Mouse (Mus musculus) kidney, embryonic 14.5 days (tissue): ENCODE measurements around the gene Spg7. TPM values are rescaled to one million over a fixed set of nuclear protein-coding genes. Genes with fewer than 3 reads are reported as not detected.
"Not testable (repeated sequence)": the region's sequence is repeated elsewhere in the genome, so short reads cannot be mapped to it uniquely, and the experiment has no call there.

Experiments used
- ATAC-seq: fragments of 200-750 bp; cut with Nextera tagmentation; 2 replicates; pipeline ENCODE4 v1.8.0; 2017; ENCODE audit warnings: moderate number of reproducible peaks, mild to moderate bottlenecking, moderate TSS enrichment, moderate library complexity; ENCODE audit not compliant: low FRiP score, low TSS enrichment
- H3K27ac ChIP-seq: fragments of 300-500 bp; sonication (generic); 2 replicates; pipeline ENCODE4 v1.5.1; 2014; ENCODE audit warnings: low read depth, mild to moderate bottlenecking, low read length, moderate library complexity, mixed read lengths
- H3K27me3 ChIP-seq: fragments of 300-500 bp; sonication (generic); 2 replicates; pipeline ENCODE4 v1.6.1; 2014; ENCODE audit warnings: mild to moderate bottlenecking, low read length; ENCODE audit not compliant: control insufficient read depth, insufficient read depth
- H3K36me3 ChIP-seq: fragments of 300-500 bp; sonication (generic); 2 replicates; pipeline ENCODE4 v1.6.1; 2014; ENCODE audit warnings: low read length, mixed read lengths; ENCODE audit not compliant: control insufficient read depth, insufficient read depth
- H3K4me1 ChIP-seq: fragments of 300-500 bp; sonication (generic); 2 replicates; pipeline ENCODE4 v1.6.1; 2014; ENCODE audit warnings: low read length, mixed read lengths; ENCODE audit not compliant: control insufficient read depth, insufficient read depth
- H3K4me2 ChIP-seq: fragments of 300-500 bp; sonication (generic); replicated peaks from 2 replicates; pipeline ENCODE4 v1.6.1; 2014; ENCODE audit warnings: low read depth, mild to moderate bottlenecking, low read length
- H3K4me3 ChIP-seq: fragments of 300-500 bp; sonication (generic); 2 replicates; pipeline ENCODE4 v1.5.1; 2014; ENCODE audit warnings: mild to moderate bottlenecking, low read length
- H3K9ac ChIP-seq: fragments of 300-500 bp; sonication (generic); 2 replicates; pipeline ENCODE4 v1.6.1; 2014; ENCODE audit warnings: low read depth, mild to moderate bottlenecking, low read length, moderate library complexity
- H3K9me3 ChIP-seq: fragments of 300-500 bp; sonication (generic); 2 replicates; pipeline ENCODE4 v1.6.1; 2016; ENCODE audit warnings: low read length; ENCODE audit not compliant: control insufficient read depth
- WGBS: fragments of 180-500 bp; shearing (Covaris S2); extraction: QIAGEN DNeasy Blood & Tissue Kit; methylation state at CpG from one replicate; pipeline ENCODE4 v1.1.7; 2014; 5-methylcytosine and 5-hydroxymethylcytosine counted together
- polyA plus RNA-seq: library from polyadenylated mRNA; unstranded; fragments of >200 nt; fragmentation: Nextera tagmentation; extraction: Ambion mirVana; gene quantifications from 2 replicates; pipeline ENCODE4 v1.2.1, GENCODE M21; 2014

Gene Spg7
- polyA plus RNA-seq, 1 experiment from 2014 or later, result 51.2 TPM

DNA sequence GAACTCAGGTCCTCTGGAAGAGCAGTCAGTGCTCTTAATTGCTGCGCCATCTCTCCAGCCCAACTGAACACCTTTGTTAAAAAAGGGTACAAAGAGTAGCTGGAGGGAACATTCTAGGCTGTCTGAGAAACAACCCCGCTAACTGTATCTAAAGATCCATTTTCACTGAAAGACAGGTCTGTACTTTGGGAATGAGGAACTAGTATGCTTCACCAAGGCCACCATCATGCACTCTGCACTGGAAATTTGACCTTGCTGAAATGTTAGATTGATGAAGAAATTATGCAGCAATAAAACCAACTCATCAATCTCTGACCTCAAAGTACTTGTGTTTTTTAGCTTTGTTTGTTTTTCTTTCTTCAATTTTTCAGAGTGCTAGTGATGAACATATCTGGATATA is 38.5 kb upstream of the Spg7 start:
- H3K4me2 ChIP-seq, result no peak overlapping the region
- ATAC-seq, result no peak
- H3K4me3 ChIP-seq, result no peak overlapping the region
- H3K4me1 ChIP-seq, result 0 out of 2 replicates have a peak, but pooled peaks cover 3% of the 10 kb centered on the region
- H3K9me3 ChIP-seq, result no peaks in the 10 kb centered on the region
- 98% methylated on average over 2 of the region's 2 CpGs for WGBS
- H3K27me3 ChIP-seq, result no peaks in the 10 kb centered on the region
- H3K36me3 ChIP-seq, result peaks cover 2% of the 10 kb centered on the region; the same call in 1 of the 2 replicates
- H3K27ac ChIP-seq, result no peak overlapping the region
- H3K9ac ChIP-seq, result no peak overlapping the region

DNA sequence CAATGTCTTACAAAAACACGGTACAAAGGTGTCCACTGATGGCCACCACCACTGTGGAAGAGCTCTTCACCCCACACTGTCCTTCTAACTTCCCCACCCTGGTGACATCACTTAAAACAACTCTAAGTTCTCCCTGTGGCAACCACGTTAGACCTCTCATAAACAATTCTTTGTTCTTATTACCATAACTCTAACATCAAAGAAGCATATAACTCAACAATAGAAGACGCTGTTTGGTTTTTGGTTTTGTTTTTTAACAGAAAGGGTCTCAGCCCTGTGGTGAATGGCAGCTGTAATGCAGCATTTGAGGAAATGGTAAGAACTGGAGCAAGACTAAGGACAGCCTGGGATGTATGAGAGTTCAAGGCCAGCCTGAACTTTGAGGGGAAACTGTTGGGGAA is 36.8 kb upstream of the Spg7 start:
- no peak overlapping the region for H3K27ac ChIP-seq
- no peaks in the 10 kb centered on the region for H3K4me1 ChIP-seq
- no peak for ATAC-seq
- H3K36me3 ChIP-seq, result no peaks in the 10 kb centered on the region; the same call in 1 of the 2 replicates
- no peaks in the 10 kb centered on the region for H3K27me3 ChIP-seq
- 80% methylated on average over 3 of the region's 3 CpGs for WGBS
- no peak overlapping the region for H3K4me2 ChIP-seq
- no peaks in the 10 kb centered on the region for H3K9me3 ChIP-seq
- H3K4me3 ChIP-seq, result no peak overlapping the region
- H3K9ac ChIP-seq, result no peak overlapping the region

DNA sequence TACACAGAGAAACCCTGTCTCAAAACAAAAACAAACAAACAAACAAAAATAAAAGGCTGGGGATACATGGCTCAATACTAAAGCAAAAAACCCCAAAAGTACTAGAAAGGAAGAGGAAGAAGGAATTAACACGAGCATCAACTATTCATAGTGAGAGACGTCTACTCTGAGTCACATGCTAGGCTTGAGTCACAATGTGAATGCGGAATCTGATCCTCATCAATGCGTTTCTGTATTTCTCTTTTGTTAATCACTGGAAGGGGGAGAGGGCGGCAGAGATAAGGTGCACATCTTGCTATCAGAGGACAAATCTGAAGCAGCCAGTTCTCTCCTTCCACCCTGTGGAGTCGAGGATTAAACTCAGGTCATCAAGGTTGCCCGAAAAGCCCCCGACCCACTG is 35.0 kb upstream of the Spg7 start:
- Histone ChIP-seq H3K27ac (no peak overlapping the region), H3K36me3 (no peaks in the 10 kb centered on the region; the same call in 1 of the 2 replicates), H3K9me3 (no peaks in the 10 kb centered on the region), H3K9ac (no peak overlapping the region), H3K4me1 (no peaks in the 10 kb centered on the region), H3K4me3 (no peak overlapping the region), H3K27me3 (no peaks in the 10 kb centered on the region), H3K4me2 (no peak overlapping the region)
- no peak for ATAC-seq
- 95% methylated on average over 8 of the region's 8 CpGs for WGBS

DNA sequence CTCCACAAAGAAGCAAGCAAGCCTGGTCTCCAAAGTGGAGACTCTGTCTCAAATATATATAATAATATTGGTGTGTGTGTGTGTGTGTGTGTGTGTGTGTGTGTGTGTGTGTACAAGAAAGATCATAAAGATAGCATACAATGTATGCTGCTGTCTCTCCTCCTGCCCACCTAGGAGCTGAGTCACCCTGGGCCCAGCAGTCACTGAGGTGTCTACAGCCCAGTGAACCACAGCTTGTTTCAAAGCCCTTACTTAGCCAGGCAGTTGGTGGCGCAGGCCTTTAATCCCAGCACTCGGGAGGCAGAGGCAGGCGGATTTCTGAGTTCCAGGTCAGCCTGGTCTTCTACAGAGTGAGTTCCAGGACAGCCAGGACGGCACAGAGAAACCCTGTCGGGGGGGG is 32.7 kb upstream of the Spg7 start:
- not testable (repeated sequence) for ATAC-seq, H3K4me2 ChIP-seq, H3K4me3 ChIP-seq, H3K27me3 ChIP-seq, H3K4me1 ChIP-seq, H3K36me3 ChIP-seq, H3K27ac ChIP-seq, H3K9me3 ChIP-seq, H3K9ac ChIP-seq
- 81% methylated on average over 5 of the region's 5 CpGs for WGBS

DNA sequence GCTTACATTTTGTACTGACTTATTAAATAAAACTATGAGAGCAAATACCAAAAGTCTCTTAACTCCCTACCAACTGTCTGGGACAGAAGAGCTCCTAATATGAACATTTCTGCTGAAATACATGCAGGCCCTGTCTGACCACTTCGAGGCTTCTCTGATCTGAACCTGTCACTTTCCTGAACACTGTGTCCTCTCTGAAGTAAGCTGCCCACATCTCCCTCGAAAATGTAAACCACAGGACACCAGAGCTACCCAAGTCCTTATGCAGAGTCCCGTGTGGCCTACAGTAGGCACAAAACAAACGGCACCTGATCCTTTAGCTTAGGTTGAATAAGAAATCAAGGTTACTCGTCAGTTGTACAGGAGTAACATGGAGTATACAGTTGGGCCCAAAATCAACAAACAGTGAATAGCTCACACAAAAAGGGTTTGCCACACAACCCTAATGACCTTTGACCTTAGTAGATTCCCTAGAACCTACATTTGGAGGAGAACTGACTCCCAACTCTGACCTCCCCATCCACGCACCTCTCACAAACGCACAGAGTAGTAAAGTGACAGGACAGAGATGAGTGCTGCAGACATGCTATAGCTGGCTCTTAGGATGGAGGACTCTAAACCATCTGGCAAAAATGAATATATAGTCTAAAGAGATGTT is 31.3 kb upstream of the Spg7 start:
- Histone ChIP-seq H3K27me3 (no peaks in the 10 kb centered on the region), H3K4me3 (no peak overlapping the region), H3K27ac (no peak overlapping the region), H3K4me1 (0 out of 2 replicates have a peak, but pooled peaks cover 4% of the 10 kb centered on the region), H3K4me2 (no peak overlapping the region), H3K9me3 (no peaks in the 10 kb centered on the region), H3K9ac (no peak overlapping the region), H3K36me3 (no peaks in the 10 kb centered on the region)
- 85% methylated on average over 7 of the region's 7 CpGs for WGBS
- ATAC-seq, result no peak

DNA sequence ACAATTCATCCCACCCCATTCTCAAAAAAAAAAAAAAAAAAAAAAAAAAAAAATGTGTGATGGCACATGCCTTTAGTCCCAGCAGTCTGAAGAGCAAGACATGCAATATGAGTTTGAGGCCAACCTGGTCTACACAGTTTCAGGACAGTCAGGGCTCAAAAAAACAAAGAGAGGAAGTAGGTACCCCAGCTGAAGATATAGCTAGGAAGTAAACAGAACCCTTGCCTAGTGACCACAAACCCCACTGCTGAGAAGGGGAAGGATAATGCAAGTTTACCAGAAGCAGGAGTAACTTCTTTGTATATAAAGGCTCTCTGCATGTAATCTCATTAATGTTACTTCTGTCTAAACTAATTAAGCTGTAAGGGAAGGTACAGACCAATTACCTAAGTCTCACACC is 30.0 kb upstream of the Spg7 start:
- no peak for ATAC-seq

DNA sequence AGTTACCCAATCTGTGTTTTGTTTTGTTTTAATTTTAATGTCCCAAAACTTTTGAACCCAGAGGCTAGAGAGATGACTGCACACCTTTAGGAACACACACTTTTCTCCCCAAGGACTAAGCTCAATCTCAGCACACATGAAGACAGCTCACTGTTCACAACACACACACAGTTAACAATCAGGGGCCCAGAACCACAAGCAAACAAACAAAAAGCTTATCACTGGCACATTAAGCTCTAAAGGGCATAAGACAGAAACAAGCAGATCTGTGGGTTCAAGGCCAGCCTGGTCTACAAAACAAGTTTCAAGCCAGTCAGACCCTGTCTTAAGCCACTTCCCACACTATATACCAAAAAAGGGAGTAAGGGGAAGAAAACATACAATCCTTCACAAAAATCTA is 29.3 kb upstream of the Spg7 start:
- Histone ChIP-seq H3K36me3 (no peaks in the 10 kb centered on the region), H3K9ac (no peak overlapping the region), H3K27ac (no peak overlapping the region), H3K4me2 (no peak overlapping the region), H3K27me3 (no peaks in the 10 kb centered on the region), H3K4me1 (0 out of 2 replicates have a peak, but pooled peaks cover 10% of the 10 kb centered on the region), H3K4me3 (no peak overlapping the region), H3K9me3 (no peaks in the 10 kb centered on the region)
- ATAC-seq, result no peak

More for the DNA sequence above, 30.0 kb upstream of the Spg7 start:
- Histone ChIP-seq H3K4me1 (0 out of 2 replicates have a peak, but pooled peaks cover 8% of the 10 kb centered on the region), H3K9me3 (no peaks in the 10 kb centered on the region), H3K4me2 (no peak overlapping the region), H3K36me3 (no peaks in the 10 kb centered on the region), H3K9ac (no peak overlapping the region), H3K27ac (no peak overlapping the region), H3K27me3 (no peaks in the 10 kb centered on the region), H3K4me3 (no peak overlapping the region)

DNA sequence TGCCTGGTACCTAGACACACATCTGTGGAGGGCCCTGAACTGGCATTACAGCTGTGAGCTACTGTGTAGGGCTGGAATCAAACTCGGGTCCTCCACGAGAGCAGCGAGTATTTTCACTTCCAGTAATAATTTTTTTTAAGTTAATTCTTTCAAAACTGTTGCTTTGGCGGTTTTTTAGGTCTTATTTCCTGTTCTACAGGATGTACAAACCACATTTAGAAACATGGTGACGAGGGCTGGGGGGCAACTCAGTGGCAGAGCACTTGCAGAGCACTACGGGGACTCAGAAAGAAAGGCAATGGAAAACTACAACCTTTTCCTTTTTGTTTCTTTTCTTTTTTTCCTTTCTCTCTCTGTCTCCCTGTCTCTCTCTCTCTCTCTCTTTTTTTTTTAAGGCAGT is 28.6 kb upstream of the Spg7 start:
- Histone ChIP-seq H3K4me2 (no peak overlapping the region), H3K9ac (no peak overlapping the region), H3K27ac (no peak overlapping the region), H3K4me3 (no peak overlapping the region), H3K36me3 (no peaks in the 10 kb centered on the region), H3K4me1 (peaks cover 13% of the 10 kb centered on the region; the same call in 1 of the 2 replicates), H3K27me3 (no peaks in the 10 kb centered on the region), H3K9me3 (no peaks in the 10 kb centered on the region)
- ATAC-seq, result no peak
- WGBS, result 80% methylated on average over 6 of the region's 6 CpGs

DNA sequence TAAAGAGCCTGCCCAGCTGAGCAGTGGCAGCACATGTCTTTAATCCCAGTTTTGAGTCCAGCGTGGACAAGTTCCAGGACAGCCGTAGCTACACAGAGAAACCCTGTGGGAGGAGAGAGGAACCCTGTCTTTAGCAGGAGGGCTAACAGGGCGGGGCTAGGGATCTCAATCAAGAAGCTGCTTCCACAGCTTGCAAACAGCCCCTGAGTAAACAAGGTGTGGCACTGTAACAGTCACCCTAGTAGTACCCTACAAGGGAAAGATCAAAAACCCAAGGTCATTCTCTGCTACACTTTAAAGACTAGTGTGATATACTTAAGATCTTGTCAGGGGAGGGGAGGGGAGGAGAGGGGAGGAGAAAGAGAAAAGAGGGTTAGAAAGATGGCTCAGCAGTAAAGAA is 25.8 kb upstream of the Spg7 start:
- no peak overlapping the region for H3K4me3 ChIP-seq
- no peaks in the 10 kb centered on the region for H3K36me3 ChIP-seq
- peaks cover 27% of the 10 kb centered on the region for H3K4me1 ChIP-seq
- H3K9ac ChIP-seq, result no peak overlapping the region
- no peaks in the 10 kb centered on the region for H3K27me3 ChIP-seq
- no peak overlapping the region for H3K27ac ChIP-seq
- WGBS, result 57% methylated on average over 3 of the region's 3 CpGs
- H3K4me2 ChIP-seq, result no peak overlapping the region
- ATAC-seq, result no peak
- no peaks in the 10 kb centered on the region for H3K9me3 ChIP-seq
